Mouse (Mus musculus): Measurements from ENCODE around the gene Rhno1. TPM values are rescaled to one million over a fixed set of nuclear protein-coding genes. Genes with fewer than 3 reads are reported as not detected.

Rhno1 gene
- polyA plus RNA-seq (2011; ENCODE audit: insufficient read depth, insufficient read length, low read depth, missing spikeins) = 65.0 and 71.9 TPM in 2 replicates

GRCm38 (mm10) chr6:128362381-128363006 is at the start of gene Rhno1, which contains the start of gene Foxm1:
TSS of gene Rhno1 (minus strand) at chr6:128362911.
TSS of gene Foxm1 (plus strand) at chr6:128362967.
- H3K27ac ChIP-seq (ENCODE audit: insufficient read depth, low read length) = peak within 1 kb of the TSS; percentile 80
- H3K9me3 ChIP-seq (replicated peaks; ENCODE audit: control insufficient read depth, insufficient read depth, low read length, poor library complexity, severe bottlenecking) = no peaks in the 10 kb centered on the region
- H3K27me3 ChIP-seq (ENCODE audit: control insufficient read depth, insufficient read depth, low read length, poor library complexity, severe bottlenecking) = no peaks in the 10 kb centered on the region
- no peak for TF ChIP-seq CTCF (IDR thresholded peaks at IDR 0.05; ENCODE audit: low read depth, low read length)
- no peak for TF ChIP-seq POLR2A (IDR thresholded peaks at IDR 0.05; ENCODE audit: insufficient read depth, low read length)
- no peak for TF ChIP-seq EP300 (IDR thresholded peaks at IDR 0.05; ENCODE audit: insufficient read depth, low read depth, low read length)
- peaks cover 29% of the 10 kb centered on the region for H3K36me3 ChIP-seq (ENCODE audit: control insufficient read depth, insufficient read depth, low read length, poor library complexity, severe bottlenecking)
- H3K9ac ChIP-seq (ENCODE audit: low read depth, poor library complexity, severe bottlenecking) = peak within 1 kb of the TSS; percentile 98
- peak within 1 kb of the TSS; percentile 99 for H3K4me3 ChIP-seq (ENCODE audit: low read depth, low read length)
- H3K4me1 ChIP-seq (ENCODE audit: control insufficient read depth, insufficient read depth, low read length) = no peaks in the 10 kb centered on the region

GRCm38 (mm10) chr6:128411115-128411514 is 48.4 kb upstream of the Rhno1 start:
- H3K36me3 ChIP-seq (ENCODE audit: control insufficient read depth, insufficient read depth, low read length, poor library complexity, severe bottlenecking) = peaks cover 9% of the 10 kb centered on the region
- TF ChIP-seq EP300 (IDR thresholded peaks at IDR 0.05; ENCODE audit: insufficient read depth, low read depth, low read length) (no peak), CTCF (IDR thresholded peaks at IDR 0.05; ENCODE audit: low read depth, low read length) (peak; percentile 27), POLR2A (IDR thresholded peaks at IDR 0.05; ENCODE audit: insufficient read depth, low read length) (no peak)

GRCm38 (mm10) chr6:128410305-128410704 is 47.6 kb upstream of the Rhno1 start:
- Histone ChIP-seq H3K9me3 (replicated peaks; ENCODE audit: control insufficient read depth, insufficient read depth, low read length, poor library complexity, severe bottlenecking) (no peaks in the 10 kb centered on the region), H3K4me3 (ENCODE audit: low read depth, low read length) (no peak overlapping the region), H3K4me1 (ENCODE audit: control insufficient read depth, insufficient read depth, low read length) (peaks cover 12% of the 10 kb centered on the region), H3K27ac (ENCODE audit: insufficient read depth, low read length) (no peak overlapping the region), H3K9ac (ENCODE audit: low read depth, poor library complexity, severe bottlenecking) (no peak overlapping the region), H3K27me3 (ENCODE audit: control insufficient read depth, insufficient read depth, low read length, poor library complexity, severe bottlenecking) (no peaks in the 10 kb centered on the region), H3K36me3 (ENCODE audit: control insufficient read depth, insufficient read depth, low read length, poor library complexity, severe bottlenecking) (peaks cover 9% of the 10 kb centered on the region)
- TF ChIP-seq EP300 (IDR thresholded peaks at IDR 0.05; ENCODE audit: insufficient read depth, low read depth, low read length) (no peak), CTCF (IDR thresholded peaks at IDR 0.05; ENCODE audit: low read depth, low read length) (no peak), POLR2A (IDR thresholded peaks at IDR 0.05; ENCODE audit: insufficient read depth, low read length) (no peak)

More at GRCm38 (mm10) chr6:128411115-128411514, 48.4 kb upstream of the Rhno1 start:
- H3K4me3 ChIP-seq (ENCODE audit: low read depth, low read length) = no peak overlapping the region
- H3K27me3 ChIP-seq (ENCODE audit: control insufficient read depth, insufficient read depth, low read length, poor library complexity, severe bottlenecking) = no peaks in the 10 kb centered on the region
- peaks cover 12% of the 10 kb centered on the region for H3K4me1 ChIP-seq (ENCODE audit: control insufficient read depth, insufficient read depth, low read length)
- no peak overlapping the region for H3K9ac ChIP-seq (ENCODE audit: low read depth, poor library complexity, severe bottlenecking)
- no peaks in the 10 kb centered on the region for H3K9me3 ChIP-seq (replicated peaks; ENCODE audit: control insufficient read depth, insufficient read depth, low read length, poor library complexity, severe bottlenecking)
- no peak overlapping the region for H3K27ac ChIP-seq (ENCODE audit: insufficient read depth, low read length)

- H3K36me3 ChIP-seq (ENCODE audit: control insufficient read depth, insufficient read depth, low read length, poor library complexity, severe bottlenecking) = peaks cover 9% of the 10 kb centered on the region
- H3K9me3 ChIP-seq (replicated peaks; ENCODE audit: control insufficient read depth, insufficient read depth, low read length, poor library complexity, severe bottlenecking) = no peaks in the 10 kb centered on the region
- TF ChIP-seq EP300 (IDR thresholded peaks at IDR 0.05; ENCODE audit: insufficient read depth, low read depth, low read length) = peak; percentile 92
- no peak for TF ChIP-seq CTCF (IDR thresholded peaks at IDR 0.05; ENCODE audit: low read depth, low read length)
- no peak overlapping the region for H3K9ac ChIP-seq (ENCODE audit: low read depth, poor library complexity, severe bottlenecking)
- no peaks in the 10 kb centered on the region for H3K27me3 ChIP-seq (ENCODE audit: control insufficient read depth, insufficient read depth, low read length, poor library complexity, severe bottlenecking)
- H3K4me3 ChIP-seq (ENCODE audit: low read depth, low read length) = no peak overlapping the region
- H3K27ac ChIP-seq (ENCODE audit: insufficient read depth, low read length) = peak overlapping the region; percentile 31; the same call in 1 of the 2 replicates
- H3K4me1 ChIP-seq (ENCODE audit: control insufficient read depth, insufficient read depth, low read length) = peaks cover 12% of the 10 kb centered on the region
These were observed 45.9 kb upstream of the Rhno1 start for GRCm38 (mm10) chr6:128408544-128409125.

- no peak overlapping the region for H3K9ac ChIP-seq (ENCODE audit: low read depth, poor library complexity, severe bottlenecking)
- H3K27me3 ChIP-seq (ENCODE audit: control insufficient read depth, insufficient read depth, low read length, poor library complexity, severe bottlenecking) = no peaks in the 10 kb centered on the region
- no peaks in the 10 kb centered on the region for H3K9me3 ChIP-seq (replicated peaks; ENCODE audit: control insufficient read depth, insufficient read depth, low read length, poor library complexity, severe bottlenecking)
- TF ChIP-seq CTCF (IDR thresholded peaks at IDR 0.05; ENCODE audit: low read depth, low read length) (no peak), POLR2A (IDR thresholded peaks at IDR 0.05; ENCODE audit: insufficient read depth, low read length) (no peak), EP300 (IDR thresholded peaks at IDR 0.05; ENCODE audit: insufficient read depth, low read depth, low read length) (no peak)
- H3K4me1 ChIP-seq (ENCODE audit: control insufficient read depth, insufficient read depth, low read length) = peaks cover 10% of the 10 kb centered on the region
- H3K4me3 ChIP-seq (ENCODE audit: low read depth, low read length) = no peak overlapping the region
- H3K36me3 ChIP-seq (ENCODE audit: control insufficient read depth, insufficient read depth, low read length, poor library complexity, severe bottlenecking) = no peaks in the 10 kb centered on the region
- H3K27ac ChIP-seq (ENCODE audit: insufficient read depth, low read length) = no peak overlapping the region
These were observed 42.0 kb upstream of the Rhno1 start for GRCm38 (mm10) chr6:128404708-128405107.
